Mouse (Mus musculus) liver, embryonic 13.5 days (tissue): ENCODE results near the gene Slfn8. TPM values are rescaled to one million over a fixed set of nuclear protein-coding genes. Genes with fewer than 3 reads are reported as not detected.
A peak's percentile ranks its signal among the peaks of the same experiment; 100 is the strongest.

Source experiments
- ATAC-seq: fragments of 200-750 bp; cut with Nextera tagmentation; 2 replicates; pipeline ENCODE4 v1.8.0; 2017; ENCODE audit warnings: low read depth, mild to moderate bottlenecking, moderate number of reproducible peaks, moderate library complexity
- DNase-seq: peaks from one replicate; pipeline ENCODE4 v3.0.0; 2022
- H3K27ac ChIP-seq: fragments of 300-500 bp; sonication (generic); 2 replicates; pipeline ENCODE4 v1.5.1; 2015; ENCODE audit warnings: moderate library complexity, mild to moderate bottlenecking, inconsistent platforms
- H3K27me3 ChIP-seq: fragments of 300-500 bp; sonication (generic); 2 replicates; pipeline ENCODE4 v1.6.1; 2015; ENCODE audit warnings: mild to moderate bottlenecking, inconsistent platforms
- H3K36me3 ChIP-seq: fragments of 300-500 bp; sonication (generic); 2 replicates; pipeline ENCODE4 v1.6.1; 2015; ENCODE audit warnings: mild to moderate bottlenecking, inconsistent platforms
- H3K4me1 ChIP-seq: fragments of 300-500 bp; sonication (generic); replicated peaks from 2 replicates; pipeline ENCODE4 v1.6.1; 2015; ENCODE audit warnings: inconsistent platforms
- H3K4me2 ChIP-seq: fragments of 300-500 bp; sonication (generic); 2 replicates; pipeline ENCODE4 v1.6.1; 2015; ENCODE audit warnings: inconsistent platforms, mild to moderate bottlenecking, moderate library complexity
- H3K4me3 ChIP-seq: fragments of 300-500 bp; sonication (generic); replicated peaks from 2 replicates; pipeline ENCODE4 v1.5.1; 2015; ENCODE audit warnings: mild to moderate bottlenecking, inconsistent platforms
- H3K9ac ChIP-seq: fragments of 300-500 bp; sonication (generic); 2 replicates; pipeline ENCODE4 v1.6.1; 2015; ENCODE audit warnings: mild to moderate bottlenecking, inconsistent platforms
- H3K9me3 ChIP-seq: fragments of 300-500 bp; sonication (generic); replicated peaks from 2 replicates; pipeline ENCODE4 v1.6.1; 2016; ENCODE audit warnings: inconsistent platforms
- WGBS: fragments of 180-500 bp; shearing (Covaris S2); methylation state at CpG from one replicate; pipeline ENCODE4 v1.1.7; 2015; ENCODE audit not compliant: insufficient replicate concordance; 5-methylcytosine and 5-hydroxymethylcytosine counted together
- polyA plus RNA-seq: library from polyadenylated mRNA; unstranded; fragments of >200 nt; fragmentation: Nextera tagmentation; extraction: Ambion mirVana; gene quantifications from 2 replicates; pipeline ENCODE4 v1.2.1, GENCODE M21; 2015

Gene Slfn8
- polyA plus RNA-seq: 0.37 and 0.66 TPM in 2 replicates

DNA sequence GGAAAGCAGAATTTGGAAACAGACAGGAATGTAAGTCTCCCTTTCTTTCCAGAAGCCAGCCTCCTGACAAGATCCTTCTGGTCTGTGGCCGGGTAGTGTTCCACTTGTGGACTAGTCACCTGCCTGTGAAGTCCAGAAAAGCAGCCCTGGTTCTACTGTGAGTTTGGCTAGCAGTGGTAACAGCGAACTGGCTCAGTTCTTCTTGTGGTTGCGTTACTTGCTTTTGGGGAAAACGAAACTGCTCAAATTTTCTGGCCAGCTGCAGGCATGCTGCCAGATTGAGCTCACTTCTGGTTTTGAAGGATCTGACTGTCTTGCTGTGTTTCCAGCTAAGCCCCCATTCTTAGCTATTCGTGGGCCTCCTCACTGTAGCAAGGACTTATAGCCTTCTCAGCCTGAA, at the start of gene Slfn8:
TSS of gene Slfn8 (minus strand) at position 190 of the 400 bp plus-strand sequence.
- H3K4me1 ChIP-seq: no peaks in the 10 kb centered on the region
- H3K27me3 ChIP-seq: no peaks in the 10 kb centered on the region
- H3K9me3 ChIP-seq: no peaks in the 10 kb centered on the region
- 42% methylated on average over 5 of the region's 5 CpGs for WGBS
- no peak within 1 kb of the TSS for H3K9ac ChIP-seq
- ATAC-seq (no peak), DNase-seq (no peak)
- no peak within 1 kb of the TSS for H3K4me3 ChIP-seq
- 0 out of 2 replicates have a peak within 1 kb of the TSS, but pooled peaks have one; percentile 43 for H3K27ac ChIP-seq
- H3K36me3 ChIP-seq: no peaks in the 10 kb centered on the region
- 0 out of 2 replicates have a peak within 1 kb of the TSS, but pooled peaks have one; percentile 8 for H3K4me2 ChIP-seq

DNA sequence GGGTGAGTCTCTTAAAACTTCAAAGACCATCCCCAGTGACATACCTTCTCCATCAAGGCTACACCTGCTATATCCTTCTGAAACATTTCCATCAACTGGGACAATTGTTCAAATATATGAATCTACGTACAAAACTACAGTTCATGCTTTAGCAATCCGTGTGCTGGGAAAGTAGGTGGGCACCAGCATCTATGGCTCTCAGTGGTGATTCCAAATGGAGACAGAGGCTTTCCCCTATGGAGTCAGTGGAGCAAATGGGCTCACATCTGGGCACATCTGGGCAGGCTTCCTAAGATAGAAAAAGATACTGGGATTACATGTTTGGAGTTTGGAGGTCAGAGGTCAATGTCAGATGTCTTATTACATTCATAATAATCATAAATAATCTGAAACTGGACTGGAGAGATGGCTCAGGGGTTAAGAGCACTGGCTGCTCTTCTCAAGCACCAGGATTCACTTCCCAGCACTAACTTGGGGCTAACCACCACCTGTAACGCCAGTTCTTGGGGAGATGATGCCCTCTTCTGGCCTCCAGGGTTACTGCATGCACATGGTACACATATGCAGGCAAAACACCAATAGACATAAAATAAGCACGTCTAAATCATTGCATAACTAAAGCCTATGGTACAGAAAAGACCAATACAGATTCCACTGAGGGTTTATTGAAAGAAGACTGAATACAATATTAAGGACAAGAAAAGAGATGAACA, 47.5 kb upstream of the Slfn8 start:
- Histone ChIP-seq H3K9ac (no peak overlapping the region), H3K4me3 (no peak overlapping the region), H3K27me3 (no peaks in the 10 kb centered on the region), H3K36me3 (no peaks in the 10 kb centered on the region), H3K9me3 (no peaks in the 10 kb centered on the region), H3K4me2 (no peak overlapping the region), H3K4me1 (no peaks in the 10 kb centered on the region), H3K27ac (no peak overlapping the region)
- ATAC-seq: no peak
- WGBS: 63% methylated on average over 4 of the region's 4 CpGs
- no peak for DNase-seq

DNA sequence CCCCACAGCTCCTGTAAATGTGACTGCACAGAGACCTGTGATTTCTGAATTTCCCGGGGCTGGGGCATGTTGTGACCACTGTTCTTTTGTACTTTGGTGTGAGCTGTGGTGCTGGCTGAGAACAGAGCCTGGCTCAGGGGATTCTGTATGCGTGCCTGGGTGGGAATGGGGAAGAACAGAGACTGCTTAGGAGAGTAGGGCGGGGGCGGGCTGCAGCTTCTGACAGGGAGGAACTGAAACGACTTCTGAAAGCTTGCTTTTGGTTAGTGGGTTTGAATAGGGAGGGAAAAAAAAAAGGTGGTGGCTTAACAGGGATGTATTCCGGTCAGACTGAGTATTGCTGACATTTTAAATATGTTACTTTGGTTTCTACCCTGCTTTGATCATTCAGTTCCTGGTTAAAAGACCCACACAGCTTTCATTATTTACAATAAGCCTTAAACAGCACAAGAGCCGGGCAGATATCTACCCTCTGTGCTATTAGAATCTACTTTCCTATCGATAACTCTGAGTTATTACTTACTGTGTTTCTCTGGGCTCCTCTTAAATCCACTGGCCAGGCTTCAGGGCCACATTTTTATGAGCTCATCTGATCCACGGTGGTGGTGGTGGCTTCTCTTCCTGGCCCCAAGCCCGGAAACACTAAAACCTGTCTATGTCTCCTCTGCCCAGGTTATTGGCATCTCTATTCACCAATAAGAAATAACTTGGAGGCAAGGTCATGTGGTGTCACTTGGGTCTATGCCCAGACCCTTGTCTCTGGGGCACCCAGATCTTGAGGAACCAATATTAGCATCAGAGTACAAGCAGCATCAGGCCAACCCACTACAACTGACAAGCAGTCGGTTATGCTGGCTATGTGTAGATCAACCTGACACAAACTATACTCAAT, 46.3 kb upstream of the Slfn8 start:
- ATAC-seq: no peak
- no peak overlapping the region for H3K27ac ChIP-seq

GRCm38 (mm10) chr11:83065441-83066344, 45.1 kb upstream of the Slfn8 start:
- ATAC-seq (no peak), DNase-seq (no peak)
- no peaks in the 10 kb centered on the region for H3K36me3 ChIP-seq
- no peak overlapping the region; the same call in 1 of the 2 replicates for H3K4me2 ChIP-seq
- H3K27me3 ChIP-seq: no peaks in the 10 kb centered on the region
- WGBS: 15% methylated on average over 6 of the region's 6 CpGs
- no peaks in the 10 kb centered on the region for H3K4me1 ChIP-seq
- peak overlapping the region; percentile 25 for H3K4me3 ChIP-seq
- H3K27ac ChIP-seq: no peak overlapping the region; the same call in 1 of the 2 replicates
- peak overlapping the region; percentile 2; the same call in 1 of the 2 replicates for H3K9ac ChIP-seq
- H3K9me3 ChIP-seq: no peaks in the 10 kb centered on the region

More for the DNA sequence above, 46.3 kb upstream of the Slfn8 start:
- H3K9me3 ChIP-seq: no peaks in the 10 kb centered on the region
- DNase-seq: no peak
- H3K4me2 ChIP-seq: no peak overlapping the region
- H3K36me3 ChIP-seq: no peaks in the 10 kb centered on the region
- no peak overlapping the region for H3K9ac ChIP-seq
- H3K4me1 ChIP-seq: no peaks in the 10 kb centered on the region
- no peaks in the 10 kb centered on the region for H3K27me3 ChIP-seq
- WGBS: 29% methylated on average over 11 of the region's 11 CpGs
- H3K4me3 ChIP-seq: no peak overlapping the region; the same call in 1 of the 2 replicates

DNA sequence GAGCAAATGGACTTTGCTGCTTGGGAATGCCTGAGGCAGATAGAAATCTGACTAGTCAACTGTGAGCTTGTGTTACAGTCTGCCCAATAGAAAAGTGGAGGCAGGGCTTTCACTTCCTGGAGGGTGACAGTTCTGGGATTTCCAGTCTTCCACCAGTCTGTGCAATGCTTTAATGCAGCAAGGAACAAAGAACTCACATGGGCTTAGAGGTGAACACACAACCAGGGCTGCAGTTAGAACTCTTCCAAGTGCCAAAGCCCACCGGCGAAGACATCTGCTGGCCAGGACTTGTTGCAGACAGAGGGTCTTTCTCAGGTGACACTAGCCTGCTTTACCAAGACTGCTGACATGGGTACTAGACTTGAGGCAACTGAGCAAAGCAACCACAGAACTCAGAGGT, 44.3 kb upstream of the Slfn8 start, which contains the start of gene Slfn2:
TSS of gene Slfn2 (plus strand) at position 167 of the 400 bp plus-strand sequence.
- ATAC-seq (no peak), DNase-seq (no peak)
- Histone ChIP-seq H3K9ac (peak within 1 kb of the TSS; percentile 2; the same call in 1 of the 2 replicates), H3K27me3 (no peaks in the 10 kb centered on the region), H3K4me1 (no peaks in the 10 kb centered on the region), H3K9me3 (no peaks in the 10 kb centered on the region), H3K4me2 (no peak within 1 kb of the TSS; the same call in 1 of the 2 replicates), H3K36me3 (no peaks in the 10 kb centered on the region), H3K4me3 (peak within 1 kb of the TSS; percentile 25), H3K27ac (no peak within 1 kb of the TSS; the same call in 1 of the 2 replicates)
- 47% methylated on average over 2 of the region's 2 CpGs for WGBS

DNA sequence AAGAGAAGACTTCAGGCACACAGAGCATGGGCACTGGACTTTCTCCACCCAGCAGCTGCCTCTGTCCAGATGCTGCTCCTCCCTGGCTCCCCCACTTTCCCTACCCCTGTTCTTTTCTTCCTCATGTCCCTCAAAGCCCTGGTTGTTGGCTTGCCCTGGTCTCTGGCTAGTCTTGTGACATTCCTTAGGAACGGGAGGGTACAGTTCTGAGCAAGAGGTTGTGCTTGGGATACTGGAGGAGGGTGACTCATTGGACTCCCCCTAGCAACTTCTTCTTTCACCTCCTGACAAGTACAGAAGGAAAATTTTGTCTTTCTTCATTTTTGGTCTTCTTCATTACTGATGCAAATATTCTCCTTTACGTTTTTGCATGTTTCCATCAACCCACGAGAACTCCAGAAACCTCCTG, 43.3 kb upstream of the Slfn8 start:
- Histone ChIP-seq H3K4me1 (no peaks in the 10 kb centered on the region), H3K9ac (no peak overlapping the region), H3K9me3 (no peaks in the 10 kb centered on the region), H3K4me2 (no peak overlapping the region), H3K36me3 (no peaks in the 10 kb centered on the region), H3K27me3 (no peaks in the 10 kb centered on the region), H3K27ac (no peak overlapping the region), H3K4me3 (no peak overlapping the region)
- ATAC-seq: no peak
- DNase-seq: no peak
- 31% methylated on average over 3 of the region's 3 CpGs for WGBS

GRCm38 (mm10) chr11:83063126-83063525, 42.5 kb upstream of the Slfn8 start:
- 35% methylated on average over 4 of the region's 4 CpGs for WGBS
- no peaks in the 10 kb centered on the region for H3K4me1 ChIP-seq
- no peak for DNase-seq

GRCm38 (mm10) chr11:83061806-83062205, 41.2 kb upstream of the Slfn8 start:
- WGBS: 66% methylated on average over 7 of the region's 7 CpGs
- no peaks in the 10 kb centered on the region for H3K36me3 ChIP-seq
- H3K4me3 ChIP-seq: no peak overlapping the region
- ATAC-seq: no peak
- H3K4me2 ChIP-seq: no peak overlapping the region
- H3K4me1 ChIP-seq: no peaks in the 10 kb centered on the region
- no peak overlapping the region for H3K27ac ChIP-seq
- no peaks in the 10 kb centered on the region for H3K27me3 ChIP-seq
- no peak overlapping the region for H3K9ac ChIP-seq
- H3K9me3 ChIP-seq: no peaks in the 10 kb centered on the region
- no peak for DNase-seq

More at GRCm38 (mm10) chr11:83063126-83063525, 42.5 kb upstream of the Slfn8 start:
- no peak overlapping the region for H3K4me2 ChIP-seq
- no peak for ATAC-seq
- no peaks in the 10 kb centered on the region for H3K27me3 ChIP-seq
- H3K9ac ChIP-seq: no peak overlapping the region
- no peaks in the 10 kb centered on the region for H3K9me3 ChIP-seq
- no peaks in the 10 kb centered on the region for H3K36me3 ChIP-seq
- no peak overlapping the region for H3K27ac ChIP-seq
- no peak overlapping the region for H3K4me3 ChIP-seq

- Histone ChIP-seq H3K9me3 (no peaks in the 10 kb centered on the region), H3K4me3 (no peak overlapping the region), H3K4me2 (no peak overlapping the region), H3K36me3 (no peaks in the 10 kb centered on the region), H3K27ac (no peak overlapping the region), H3K27me3 (no peaks in the 10 kb centered on the region), H3K9ac (no peak overlapping the region), H3K4me1 (no peaks in the 10 kb centered on the region)
- DNase-seq (no peak), ATAC-seq (no peak)
- 74% methylated on average over 5 of the region's 5 CpGs for WGBS
Observed at GRCm38 (mm10) chr11:83060412-83061020, 39.9 kb upstream of the Slfn8 start.

GRCm38 (mm10) chr11:83057863-83058262, 37.3 kb upstream of the Slfn8 start:
- no peaks in the 10 kb centered on the region for H3K36me3 ChIP-seq
- ATAC-seq (no peak), DNase-seq (no peak)
- no peaks in the 10 kb centered on the region for H3K27me3 ChIP-seq
- WGBS: under 1% methylated on average over 5 of the region's 5 CpGs
- no peak overlapping the region for H3K4me3 ChIP-seq
- H3K4me1 ChIP-seq: no peaks in the 10 kb centered on the region
- H3K4me2 ChIP-seq: no peak overlapping the region
- H3K9me3 ChIP-seq: no peaks in the 10 kb centered on the region
- H3K27ac ChIP-seq: no peak overlapping the region
- no peak overlapping the region for H3K9ac ChIP-seq
